Mouse (Mus musculus) thymus, postnatal 36 days (tissue): ENCODE data around the gene Taf1c.

Experiments
- DNase-seq, 2 experiments: peaks; one replicate each; pipeline ENCODE4 v3.0.0; 2022; ENCODE audit warnings: mixed read lengths in 2 of 2

Taf1c gene

GRCm38 (mm10) chr8:119604996-119605395 is at the start of gene Taf1c:
TSS of gene Taf1c (minus strand) at chr8:119605222.
- DNase-seq: peak; percentile 89 to 92

DNA sequence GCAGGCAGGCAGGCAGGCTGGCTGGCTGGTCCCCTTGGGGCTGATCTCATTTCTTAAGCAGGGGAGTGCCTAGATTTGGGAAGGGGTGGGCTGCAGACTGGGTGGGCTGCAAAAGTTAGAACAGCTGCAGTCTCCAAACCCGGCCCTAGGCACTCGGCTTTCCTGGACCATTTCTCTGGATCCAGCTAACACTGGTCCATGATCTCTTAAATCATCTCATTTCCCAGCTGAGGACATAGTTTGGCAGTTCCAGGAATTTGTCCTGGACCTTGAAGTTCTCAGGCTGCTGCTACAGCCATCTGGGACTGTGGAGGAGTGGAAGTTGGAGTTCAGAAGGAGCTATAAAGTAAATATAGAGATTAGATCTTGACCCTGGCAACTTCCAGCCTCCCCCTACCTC is 46.3 kb upstream of the Taf1c start:
- DNase-seq: no peak

- DNase-seq: no peak
These were observed 41.8 kb upstream of the Taf1c start for GRCm38 (mm10) chr8:119646846-119647245.

DNA sequence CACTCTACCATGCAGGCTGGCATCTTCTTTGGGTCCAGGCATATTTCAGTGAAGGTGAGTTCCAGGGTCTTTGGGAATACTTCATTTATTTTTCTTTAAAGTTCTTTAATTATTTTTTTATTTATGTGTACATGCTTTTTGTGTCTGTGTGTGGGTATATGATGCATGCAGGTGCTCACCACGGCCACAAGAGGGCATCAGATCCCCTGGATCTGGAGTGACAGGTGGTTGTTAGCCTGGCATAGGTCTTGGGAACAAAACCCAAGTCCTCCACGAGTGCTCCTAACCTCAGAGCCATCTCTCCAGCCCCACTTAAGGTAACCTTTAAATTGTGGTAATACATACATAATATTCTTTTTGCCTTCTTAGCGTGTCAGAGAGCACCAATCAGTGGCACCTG is 41.2 kb upstream of the Taf1c start:
- DNase-seq: no peak

DNA sequence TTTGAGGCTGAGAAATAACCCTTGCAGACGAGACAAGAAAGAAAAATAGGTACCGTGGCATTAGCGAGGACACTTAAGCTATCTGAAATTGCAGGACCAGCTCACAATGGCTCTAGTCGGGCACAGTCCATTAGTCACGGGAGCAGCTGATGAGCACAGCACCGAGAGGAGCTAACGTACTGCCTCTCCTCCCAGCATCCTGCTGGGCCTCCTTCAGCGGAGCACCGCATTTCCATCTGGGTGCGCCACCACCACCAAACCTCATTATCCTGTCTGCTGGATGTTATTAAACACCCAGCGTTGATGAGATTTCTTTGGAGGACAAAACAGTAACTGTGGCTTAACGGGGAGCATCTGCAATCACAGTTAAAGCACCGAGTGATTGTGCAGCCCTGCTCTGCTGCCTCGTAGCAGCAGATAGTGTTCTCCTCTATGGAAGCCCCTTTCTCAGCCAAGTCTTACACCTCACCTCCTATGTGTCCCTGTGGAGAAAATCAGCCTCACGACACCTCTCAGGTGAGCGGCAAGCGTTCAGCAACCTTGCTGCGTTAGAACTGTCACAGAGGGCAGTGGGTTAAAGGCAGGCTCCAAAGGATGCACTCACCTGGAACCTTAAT is 40.1 kb upstream of the Taf1c start:
- DNase-seq: no peak

- DNase-seq: no peak
These were observed 39.5 kb upstream of the Taf1c start for GRCm38 (mm10) chr8:119644429-119644960.

GRCm38 (mm10) chr8:119642960-119643359 is 37.9 kb upstream of the Taf1c start:
- DNase-seq: no peak

DNA sequence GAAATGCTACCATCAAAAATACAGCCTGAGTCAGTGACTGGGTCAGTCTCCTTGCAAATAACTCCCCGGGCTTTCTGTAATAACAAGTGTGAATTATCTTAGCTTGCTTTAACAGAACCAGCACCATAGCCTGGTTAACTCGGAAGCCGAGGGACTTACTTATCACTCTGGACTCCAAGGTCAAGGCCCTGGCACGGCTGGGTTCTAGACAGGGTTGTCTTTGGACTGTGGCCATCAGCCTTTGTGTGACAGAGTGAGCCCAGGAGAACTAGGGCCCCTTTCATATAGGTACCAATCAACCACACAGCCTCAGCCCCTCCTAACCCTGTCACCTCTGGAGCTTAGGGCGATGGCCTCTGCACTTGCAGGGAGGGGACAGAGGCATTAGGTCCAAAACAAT is 36.0 kb upstream of the Taf1c start:
- no peak for DNase-seq

DNA sequence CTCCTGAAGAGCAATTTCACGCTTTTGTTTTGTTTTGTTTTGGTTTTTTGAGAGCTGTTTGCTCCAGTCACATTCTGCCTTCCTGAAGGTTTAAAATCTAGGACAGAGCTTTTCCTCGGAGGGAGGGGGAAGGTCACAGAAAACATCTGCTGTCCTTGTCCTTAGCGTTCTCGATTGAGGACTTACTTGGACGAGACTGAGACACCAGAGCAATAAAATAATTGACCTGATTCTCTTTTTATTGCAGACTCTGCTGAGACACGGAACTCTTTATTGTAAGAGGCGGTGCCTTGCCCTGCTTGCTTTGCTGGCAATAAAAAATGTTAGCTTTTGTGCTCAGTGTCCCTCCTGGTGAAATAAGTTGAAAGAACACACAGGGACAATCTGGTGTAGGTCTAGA is 34.8 kb upstream of the Taf1c start:
- DNase-seq: no peak

GRCm38 (mm10) chr8:119638261-119638660 is 33.2 kb upstream of the Taf1c start:
- DNase-seq: no peak

GRCm38 (mm10) chr8:119637381-119637780 is 32.4 kb upstream of the Taf1c start:
- DNase-seq: no peak

GRCm38 (mm10) chr8:119636766-119637165 is 31.7 kb upstream of the Taf1c start:
- no peak for DNase-seq

DNA sequence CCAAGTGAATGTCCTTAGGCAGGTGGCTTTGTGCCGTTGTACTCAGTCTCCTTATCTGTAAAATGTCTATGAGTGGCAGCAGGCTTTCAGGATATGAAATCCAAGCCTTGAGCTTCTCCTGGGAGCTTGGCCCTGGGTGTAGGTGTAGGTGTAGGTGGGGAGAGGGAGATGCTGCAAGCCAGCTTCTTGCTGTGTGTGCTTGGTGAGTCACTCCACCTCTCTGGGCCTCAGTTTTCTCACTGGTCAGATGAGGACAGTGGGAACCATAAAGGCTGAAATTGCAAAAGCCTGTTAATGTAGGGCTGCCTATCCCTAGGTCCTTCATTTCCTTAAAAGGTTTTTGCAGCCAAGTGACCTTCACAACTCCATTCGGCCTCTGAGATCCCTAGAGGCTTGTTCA is 30.9 kb upstream of the Taf1c start:
- DNase-seq: no peak

DNA sequence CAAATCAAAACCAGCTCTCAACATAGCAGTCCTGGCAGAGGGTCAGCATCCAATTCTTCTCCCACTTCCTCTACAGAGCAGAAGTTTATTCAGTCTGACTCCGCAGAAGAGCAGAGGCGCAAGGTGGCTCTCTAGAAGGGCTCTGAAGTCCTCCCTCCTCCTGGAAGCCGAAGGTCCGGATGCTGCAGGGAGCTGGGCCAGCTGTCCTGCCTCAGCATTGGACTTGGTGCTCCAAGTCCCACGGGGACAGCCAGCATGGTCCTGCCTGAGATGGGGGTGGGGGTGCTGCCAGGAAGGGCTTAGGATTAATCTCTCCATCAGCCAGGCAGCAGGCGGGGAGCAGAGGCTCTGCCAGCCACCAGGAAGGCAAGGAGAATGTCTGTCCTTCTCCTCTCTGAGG is 30.4 kb upstream of the Taf1c start, which contains the start of gene Kcng4:
Kcng4 (minus strand) TSS at position 303 of the 400 bp plus-strand sequence.
- DNase-seq: no peak

GRCm38 (mm10) chr8:119634616-119635336 is 29.8 kb upstream of the Taf1c start:
- DNase-seq: no peak

- DNase-seq: no peak
These were observed 27.9 kb upstream of the Taf1c start for GRCm38 (mm10) chr8:119632909-119633308.

- no peak for DNase-seq
These were observed 27.2 kb upstream of the Taf1c start for GRCm38 (mm10) chr8:119632246-119632645.

- no peak for DNase-seq
These were observed 25.8 kb upstream of the Taf1c start for GRCm38 (mm10) chr8:119630841-119631240.

GRCm38 (mm10) chr8:119627613-119628359 is 22.8 kb upstream of the Taf1c start:
- no peak for DNase-seq

DNA sequence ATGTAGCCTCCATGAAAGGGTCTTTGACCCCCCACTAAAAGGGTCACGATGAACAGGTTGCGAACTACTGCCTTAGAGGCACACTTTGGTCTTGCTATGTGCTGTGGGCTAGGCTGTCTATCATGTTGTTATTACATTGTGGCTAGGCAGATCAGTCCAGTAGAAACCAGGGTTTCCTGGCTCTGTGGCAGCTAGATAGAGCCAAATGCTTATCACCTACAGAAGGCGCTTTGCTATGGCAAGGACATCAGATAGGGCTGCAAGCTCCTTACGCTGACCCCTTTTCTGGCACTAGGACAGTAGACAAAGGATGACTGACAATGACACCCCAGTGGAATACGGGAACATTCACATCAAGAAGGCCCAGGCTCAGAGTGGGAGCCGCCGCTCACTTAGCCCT is 22.2 kb upstream of the Taf1c start:
- no peak for DNase-seq

DNA sequence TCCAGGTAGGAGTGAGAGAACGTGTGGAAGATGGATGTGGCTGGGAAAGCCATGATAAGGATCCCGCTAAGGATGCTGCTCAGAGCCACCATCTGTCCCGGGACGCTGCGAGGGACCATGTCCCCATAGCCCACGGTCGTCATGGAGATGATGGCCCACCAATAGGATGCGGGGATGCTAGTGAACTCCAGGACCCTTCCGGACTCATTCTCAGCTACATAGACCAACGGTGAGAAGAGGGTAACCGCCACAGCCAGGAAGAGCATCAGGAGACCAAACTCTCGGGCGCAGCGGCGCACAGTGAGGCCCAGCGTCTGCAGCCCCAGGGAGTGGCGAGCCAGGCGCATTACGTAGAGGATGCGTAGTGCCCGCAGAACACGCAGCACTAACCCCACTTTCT is 20.8 kb upstream of the Taf1c start:
- no peak for DNase-seq

DNA sequence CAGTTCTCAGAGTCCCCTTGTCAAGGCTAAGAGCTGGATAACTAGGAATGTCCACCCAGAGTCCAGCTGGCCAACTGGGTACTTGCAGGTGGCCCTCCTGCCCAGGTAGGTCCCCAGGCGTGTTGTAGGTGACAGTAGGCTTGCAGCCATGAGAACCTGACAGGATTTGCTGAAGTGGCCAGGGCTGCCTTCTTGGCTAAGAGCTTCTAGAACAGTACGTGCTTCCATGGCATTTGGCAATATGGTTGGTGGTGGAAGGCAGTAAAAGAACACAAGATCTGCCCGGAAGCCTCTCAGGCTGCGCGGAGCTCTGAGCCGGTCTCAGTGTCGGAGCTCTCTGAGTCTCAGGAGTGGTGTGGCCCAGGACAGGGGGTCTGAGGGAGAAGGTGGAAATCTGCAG is 19.9 kb upstream of the Taf1c start:
- no peak for DNase-seq

GRCm38 (mm10) chr8:119623744-119624143 is 18.7 kb upstream of the Taf1c start:
- DNase-seq: no peak

- DNase-seq: no peak
These were observed 18.0 kb upstream of the Taf1c start for GRCm38 (mm10) chr8:119623061-119623460.
